Mouse (Mus musculus) liver, adult 2 months (tissue): ENCODE data around the gene Nsg1. TPM values are rescaled to one million over a fixed set of nuclear protein-coding genes. Genes with fewer than 3 reads are reported as not detected.

Experiments used
- DNase-seq: peaks from one replicate; pipeline ENCODE4 v3.0.0-alpha.2; 2011; ENCODE audit warnings: low read depth, low spot score; ENCODE audit errors: extremely low read depth
- H3K27ac ChIP-seq: fragments of 200-500 bp; replicated peaks from 2 replicates; pipeline ENCODE4 v1.5.1; 2012; ENCODE audit warnings: low read depth, mild to moderate bottlenecking, control low read depth, inconsistent platforms, low read length; ENCODE audit not compliant: insufficient read depth
- H3K27me3 ChIP-seq: fragments of 200-500 bp; 2 replicates; pipeline ENCODE4 v1.6.1; 2012; ENCODE audit warnings: mild to moderate bottlenecking, moderate library complexity, low read length, inconsistent platforms; ENCODE audit not compliant: control insufficient read depth, insufficient read depth
- H3K36me3 ChIP-seq: fragments of 200-500 bp; 2 replicates; pipeline ENCODE4 v1.6.1; 2012; ENCODE audit warnings: low read length, inconsistent platforms; ENCODE audit not compliant: control insufficient read depth, insufficient read depth
- H3K4me1 ChIP-seq: fragments of 200-500 bp; 2 replicates; pipeline ENCODE4 v1.6.1; 2011; ENCODE audit warnings: low read length; ENCODE audit not compliant: control insufficient read depth, insufficient read depth
- H3K4me3 ChIP-seq: fragments of 200-500 bp; 2 replicates; pipeline ENCODE4 v1.5.1; 2011; ENCODE audit warnings: low read depth, mild to moderate bottlenecking, control low read depth, low read length, moderate library complexity; ENCODE audit not compliant: insufficient read depth
- H3K79me2 ChIP-seq: fragments of 200-500 bp; 2 replicates; pipeline ENCODE4 v1.6.1; 2012; ENCODE audit warnings: inconsistent platforms, mild to moderate bottlenecking, low read length, moderate library complexity; ENCODE audit not compliant: control insufficient read depth, insufficient read depth
- H3K9ac ChIP-seq: fragments of 200-500 bp; 2 replicates; pipeline ENCODE4 v1.6.1; 2012; ENCODE audit warnings: low read depth, mild to moderate bottlenecking, control low read depth, inconsistent platforms, low read length
- CTCF ChIP-seq: fragments of 200-500 bp; IDR thresholded peaks from 2 replicates; pipeline ENCODE4 v1.5.1; 2011; ENCODE audit warnings: low read depth, low read length, control low read depth
- POLR2A ChIP-seq: fragments of 200-500 bp; IDR thresholded peaks from 2 replicates; pipeline ENCODE4 v1.6.1; 2011; ENCODE audit warnings: low read length, control low read depth; ENCODE audit not compliant: insufficient read depth; ENCODE audit errors: extremely low read depth
- WGBS: fragments of 180-500 bp; shearing (Covaris S2); methylation state at CpG from one replicate; pipeline ENCODE4 v1.1.7; 2018; 5-methylcytosine and 5-hydroxymethylcytosine counted together
- polyA plus RNA-seq: library from polyadenylated mRNA; depleted of rRNA; stranded (reverse); fragments of >200 nt; gene quantifications from 2 replicates; pipeline ENCODE4 v1.2.3, GENCODE M21; 2012
- total RNA-seq: library from RNA; depleted of rRNA; stranded (reverse); fragments of >200 nt; gene quantifications from 2 replicates; pipeline ENCODE4 v1.2.3, GENCODE M21; 2014

Nsg1 gene
- total and polyA plus RNA-seq, 2 experiments = 1.3 to 1.9 TPM

GRCm38 (mm10) chr5:38173766-38174165, 14.1 kb upstream of the Nsg1 start:
- DNase-seq = no peak
- H3K4me1 ChIP-seq = no peaks in the 10 kb centered on the region
- TF ChIP-seq CTCF (no peak), POLR2A (no peak)

GRCm38 (mm10) chr5:38168497-38168896, 8.8 kb upstream of the Nsg1 start:
- TF ChIP-seq CTCF (no peak), POLR2A (no peak)
- Histone ChIP-seq H3K36me3 (no peaks in the 10 kb centered on the region), H3K4me3 (no peak overlapping the region), H3K4me1 (no peaks in the 10 kb centered on the region), H3K27ac (no peak overlapping the region), H3K9ac (no peak overlapping the region), H3K27me3 (no peaks in the 10 kb centered on the region; the same call in 1 of the 2 replicates), H3K79me2 (no peaks in the 10 kb centered on the region)
- DNase-seq = no peak
- WGBS = 67% methylated on average over 11 of the region's 11 CpGs

More at GRCm38 (mm10) chr5:38173766-38174165, 14.1 kb upstream of the Nsg1 start:
- Histone ChIP-seq H3K4me3 (no peak overlapping the region), H3K27ac (no peak overlapping the region), H3K9ac (no peak overlapping the region), H3K36me3 (no peaks in the 10 kb centered on the region), H3K79me2 (no peaks in the 10 kb centered on the region), H3K27me3 (no peaks in the 10 kb centered on the region; the same call in 1 of the 2 replicates)
- 49% methylated on average over 5 of the region's 5 CpGs for WGBS

- Histone ChIP-seq H3K27ac (no peak overlapping the region), H3K36me3 (no peaks in the 10 kb centered on the region), H3K4me1 (0 out of 2 replicates have a peak, but pooled peaks cover 2% of the 10 kb centered on the region), H3K4me3 (peak overlapping the region; percentile 78), H3K27me3 (no peaks in the 10 kb centered on the region; the same call in 1 of the 2 replicates), H3K9ac (peak overlapping the region; percentile 66), H3K79me2 (no peaks in the 10 kb centered on the region)
- DNase-seq = no peak
- WGBS = 1% methylated on average over 78 of the region's 79 CpGs
- TF ChIP-seq CTCF = no peak
- no peak for TF ChIP-seq POLR2A
Measured at GRCm38 (mm10) chr5:38158947-38159633, 617 bp downstream of the Nsg1 start.

- Histone ChIP-seq H3K9ac (no peak overlapping the region), H3K27me3 (no peaks in the 10 kb centered on the region; the same call in 1 of the 2 replicates), H3K27ac (no peak overlapping the region), H3K4me1 (0 out of 2 replicates have a peak, but pooled peaks cover 2% of the 10 kb centered on the region), H3K79me2 (no peaks in the 10 kb centered on the region), H3K4me3 (peak overlapping the region; percentile 78; the same call in 1 of the 2 replicates), H3K36me3 (no peaks in the 10 kb centered on the region)
- TF ChIP-seq CTCF = no peak
- no peak for TF ChIP-seq POLR2A
- DNase-seq = no peak
- WGBS = 11% methylated on average over 17 of the region's 17 CpGs
Measured at GRCm38 (mm10) chr5:38158501-38158946, 1.2 kb downstream of the Nsg1 start.

GRCm38 (mm10) chr5:38157481-38158020, 2.2 kb downstream of the Nsg1 start:
- no peak overlapping the region for H3K4me3 ChIP-seq
- H3K27ac ChIP-seq = no peak overlapping the region
- H3K4me1 ChIP-seq = 0 out of 2 replicates have a peak, but pooled peaks cover 2% of the 10 kb centered on the region
- no peak overlapping the region for H3K9ac ChIP-seq
- 63% methylated on average over 9 of the region's 9 CpGs for WGBS
- no peak for DNase-seq
- TF ChIP-seq POLR2A (no peak), CTCF (no peak)
- no peaks in the 10 kb centered on the region for H3K36me3 ChIP-seq
- no peaks in the 10 kb centered on the region; the same call in 1 of the 2 replicates for H3K27me3 ChIP-seq
- H3K79me2 ChIP-seq = no peaks in the 10 kb centered on the region

GRCm38 (mm10) chr5:38153636-38154035, 6.1 kb downstream of the Nsg1 start:
- no peak overlapping the region for H3K27ac ChIP-seq
- DNase-seq = no peak
- WGBS = 83% methylated on average over 5 of the region's 5 CpGs
- H3K79me2 ChIP-seq = no peaks in the 10 kb centered on the region
- no peaks in the 10 kb centered on the region for H3K27me3 ChIP-seq
- TF ChIP-seq POLR2A = no peak
- TF ChIP-seq CTCF = no peak
- no peaks in the 10 kb centered on the region for H3K36me3 ChIP-seq
- no peak overlapping the region for H3K9ac ChIP-seq
- no peaks in the 10 kb centered on the region for H3K4me1 ChIP-seq
- H3K4me3 ChIP-seq = no peak overlapping the region
